Mouse (Mus musculus): ENCODE measurements at regions not wholly inside any gene's neighbourhood (a gene's known extent, or its start where the extent isn't known, plus 50 kb on each side); places are given as distances from the start of the nearest gene placed in this dataset.
"Not testable (repeated sequence)": the region's sequence is repeated elsewhere in the genome, so short reads cannot be mapped to it uniquely, and the experiment has no call there.

- no peak for DNase-seq
These were observed 423.8 kb upstream of the Adamts5 start for GRCm38 (mm10) chr16:86325406-86325805.

GRCm38 (mm10) chr16:86318898-86319297, 417.3 kb upstream of the Adamts5 start:
- DNase-seq: no peak

- DNase-seq: no peak
These were observed 408.1 kb upstream of the Adamts5 start for GRCm38 (mm10) chr16:86309696-86310095.

- DNase-seq: no peak
These were observed 402.2 kb upstream of the Adamts5 start for GRCm38 (mm10) chr16:86303869-86304268.

- no peak for DNase-seq
These were observed 401.0 kb upstream of the Adamts5 start for GRCm38 (mm10) chr16:86302451-86303145.

- DNase-seq: no peak
These were observed 392.8 kb upstream of the Adamts5 start for GRCm38 (mm10) chr16:86294436-86294835.

- DNase-seq: no peak
These were observed 379.7 kb upstream of the Adamts5 start for GRCm38 (mm10) chr16:86281326-86281725.

- no peak for DNase-seq
These were observed 375.4 kb upstream of the Adamts5 start for GRCm38 (mm10) chr16:86277031-86277430.

- DNase-seq: no peak
These were observed 360.0 kb upstream of the Adamts5 start for GRCm38 (mm10) chr16:86261612-86262011.

- no peak for DNase-seq
These were observed 351.0 kb upstream of the Adamts5 start for GRCm38 (mm10) chr16:86252630-86253029.

GRCm38 (mm10) chr16:86250021-86250420, 348.4 kb upstream of the Adamts5 start:
- DNase-seq: no peak

- no peak for DNase-seq
These were observed 342.6 kb upstream of the Adamts5 start for GRCm38 (mm10) chr16:86244191-86244590.

GRCm38 (mm10) chr16:86242766-86243510, 341.3 kb upstream of the Adamts5 start:
- no peak for DNase-seq

GRCm38 (mm10) chr16:86222997-86223396, 321.4 kb upstream of the Adamts5 start:
- no peak for DNase-seq

GRCm38 (mm10) chr16:86210547-86210946, 308.9 kb upstream of the Adamts5 start:
- no peak for DNase-seq

GRCm38 (mm10) chr16:86209319-86209718, 307.7 kb upstream of the Adamts5 start:
- no peak for DNase-seq

GRCm38 (mm10) chr16:86189874-86190273, 288.2 kb upstream of the Adamts5 start:
- no peak for DNase-seq

- DNase-seq: no peak
These were observed 287.3 kb upstream of the Adamts5 start for GRCm38 (mm10) chr16:86188966-86189365.

GRCm38 (mm10) chr16:86187609-86188008, 286.0 kb upstream of the Adamts5 start:
- DNase-seq: not testable (repeated sequence)

- no peak for DNase-seq
These were observed 257.6 kb upstream of the Adamts5 start for GRCm38 (mm10) chr16:86159021-86159815.

GRCm38 (mm10) chr16:86138171-86138570, 236.5 kb upstream of the Adamts5 start:
- no peak for DNase-seq

GRCm38 (mm10) chr16:86136169-86136568, 234.5 kb upstream of the Adamts5 start:
- DNase-seq: no peak

- DNase-seq: no peak
These were observed 225.8 kb upstream of the Adamts5 start for GRCm38 (mm10) chr16:86127391-86127790.

- no peak for DNase-seq
These were observed 222.6 kb upstream of the Adamts5 start for GRCm38 (mm10) chr16:86124182-86124581.

Data from thymus, postnatal 25 days (tissue).